Mouse (Mus musculus): Measurements from ENCODE around the gene Fam76a.

DNA sequence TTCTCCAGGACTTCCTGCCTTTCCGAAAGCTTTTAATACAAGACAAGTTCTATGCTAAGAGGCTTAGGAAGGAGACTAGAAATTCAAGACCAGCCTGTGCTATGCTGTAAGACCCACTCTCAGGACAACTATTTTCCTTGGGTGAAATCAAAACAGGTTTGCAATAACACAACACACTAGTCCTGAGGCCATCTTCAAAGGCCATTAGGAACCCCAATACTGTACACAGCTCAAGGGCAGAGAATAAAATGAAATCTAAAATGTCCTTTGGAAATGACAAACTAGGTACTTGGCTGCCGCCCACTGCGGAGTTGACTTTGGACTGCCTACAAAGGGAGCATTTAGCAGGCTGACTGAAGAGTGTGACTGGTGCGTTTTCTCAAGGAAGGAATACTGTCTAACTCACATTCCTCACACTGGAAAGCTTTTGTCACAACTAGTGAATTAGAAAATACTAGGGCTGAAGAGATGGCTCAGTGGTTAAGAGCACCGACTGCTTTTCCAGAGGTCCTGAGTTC lies 16.5 kb downstream of the Fam76a start:
- no peak for TF ChIP-seq CTCF (IDR thresholded peaks at IDR 0.05; ENCODE audit: low read depth)
- no peak for TF ChIP-seq EP300 (IDR thresholded peaks at IDR 0.05; ENCODE audit: low read depth)

Data from liver, postnatal 0 days (tissue).